8 mouse cellular contexts compared by ENCODE assay signal in the genomic region with DNA sequence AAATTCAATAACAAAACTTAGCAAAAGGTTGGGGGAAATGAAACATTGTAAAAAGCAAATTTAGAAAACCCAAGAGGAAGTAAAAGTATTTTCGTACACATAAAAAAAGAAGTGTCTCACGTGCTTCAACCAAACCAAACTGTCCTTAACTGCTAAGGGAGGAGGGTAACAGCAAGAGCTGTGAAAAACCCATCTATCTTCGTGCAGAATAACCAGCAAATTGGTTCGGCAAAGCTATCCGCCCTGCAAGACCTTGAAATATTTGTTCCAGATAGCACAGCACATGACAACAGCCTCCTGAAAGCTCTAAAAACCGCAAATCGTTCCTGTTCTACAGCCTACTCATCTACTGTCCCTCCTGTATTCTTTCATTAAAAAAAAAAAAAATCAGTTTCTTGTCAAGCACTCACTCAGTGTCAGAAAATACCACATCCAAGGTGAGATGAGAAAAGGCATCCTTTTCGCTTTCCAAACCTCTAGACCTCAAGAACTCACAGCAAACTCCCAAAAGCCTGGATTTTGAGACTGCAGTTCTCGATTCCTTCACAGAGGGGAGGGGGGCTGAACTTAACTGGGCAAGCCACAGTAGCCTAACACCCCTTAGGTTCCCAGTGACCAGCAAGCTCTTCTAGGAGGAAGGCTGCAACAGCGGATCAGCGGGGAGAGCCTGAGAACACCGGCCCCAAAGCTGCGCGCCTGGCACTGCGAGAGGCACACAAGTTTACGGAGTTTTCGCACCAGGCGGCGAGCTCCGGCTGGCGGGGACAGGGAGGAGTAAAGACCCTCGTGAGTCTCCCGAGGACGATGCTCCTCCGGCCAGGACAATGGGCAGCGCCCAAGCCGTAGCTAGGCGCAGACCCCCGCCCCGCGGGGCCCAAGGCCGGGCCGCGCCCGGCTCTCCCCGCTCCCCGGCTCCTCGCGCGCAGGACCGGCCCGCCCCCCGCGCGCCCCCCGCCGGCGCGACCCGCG. TPM values are rescaled to one million over a fixed set of nuclear protein-coding genes. Genes with fewer than 3 reads are reported as not detected.
DNase-seq lines count a peak whose midpoint lies in the region; ATAC-seq and TF ChIP-seq lines count a peak whose summit lies in the region.

No protein-coding gene starts in this region.

- H3K9ac ChIP-seq in CH12.LX (ENCODE audit: insufficient read depth, low read depth): peak overlapping the region; percentile 72
- H3K9ac ChIP-seq in heart, embryonic 13.5 days: peak overlapping the region; percentile 95
- peak overlapping the region; percentile 89 for H3K9ac ChIP-seq in limb, embryonic 11.5 days (ENCODE audit: low read length)
- peak overlapping the region; percentile 65 for H3K9ac ChIP-seq in midbrain, embryonic 15.5 days

- TF ChIP-seq EP300 in CH12.LX (IDR thresholded peaks at IDR 0.05; ENCODE audit: low read length): peak; percentile 71

- peaks cover 5% of the 10 kb centered on the region for H3K27me3 ChIP-seq in CH12.LX (replicated peaks)
- 0 out of 2 replicates have a peak, but pooled peaks cover 3% of the 10 kb centered on the region for H3K27me3 ChIP-seq in heart, embryonic 13.5 days (replicated peaks)
- H3K27me3 ChIP-seq in limb, embryonic 11.5 days (ENCODE audit: control insufficient read depth, insufficient read depth, low read length): no peaks in the 10 kb centered on the region
- no peaks in the 10 kb centered on the region for H3K27me3 ChIP-seq in midbrain, embryonic 15.5 days (replicated peaks)

- in situ Hi-C loops in CH12.LX (cut with MboI; ENCODE audit: low pct_ligation_motif_present, low pct_unique_long_range_greater_than_20kb, low sequenced_read_pairs): no loop called here

- peak overlapping the region; percentile 78 to 80 (median 79) for H3K4me3 ChIP-seq in CH12.LX (replicated peaks in 1 of 3; ENCODE audit: low read depth in 2 of 3, low read length in 2 of 3, poor library complexity in 1 of 3)
- H3K4me3 ChIP-seq in heart, embryonic 13.5 days: peak overlapping the region; percentile 90
- peak overlapping the region; percentile 55 for H3K4me3 ChIP-seq in limb, embryonic 11.5 days (ENCODE audit: low read depth, low read length)
- H3K4me3 ChIP-seq in midbrain, embryonic 15.5 days: peak overlapping the region; percentile 78

- no peak for DNase-seq in frontal cortex, postnatal 10 days (ENCODE audit: low spot score in 2 of 2)
- DNase-seq in CH12.LX (ENCODE audit: extremely low read depth): no peak
- peak; percentile 73 for DNase-seq in embryo, embryonic 10.5 days (ENCODE audit: low spot score)
- DNase-seq in limb, embryonic 11.5 days (ENCODE audit: low spot score): peak; percentile 74

- TF ChIP-seq POLR2A in CH12.LX (IDR thresholded peaks at IDR 0.05; ENCODE audit: low read depth, low read length): no peak

- 2% methylated on average over 41 of the region's 51 CpGs for WGBS in heart, embryonic 13.5 days
- 3% methylated on average over 45 of the region's 51 CpGs for WGBS in limb, embryonic 11.5 days
- WGBS in midbrain, embryonic 15.5 days: 3% methylated on average over 44 of the region's 51 CpGs

- ATAC-seq in frontal cortex, adult (ENCODE audit: low TSS enrichment): 0 out of 2 replicates have a peak, but pooled peaks have one; percentile 2
- ATAC-seq in heart, embryonic 13.5 days (ENCODE audit: extremely low read depth, insufficient number of reproducible peaks, low FRiP score, low TSS enrichment): peak; percentile 52
- ATAC-seq in limb, embryonic 11.5 days (ENCODE audit: insufficient number of reproducible peaks, low FRiP score, low TSS enrichment, low read depth): peak; percentile 68
- ATAC-seq in midbrain, embryonic 15.5 days (replicated peaks): peak; percentile 76
- no peak for ATAC-seq in megakaryocyte-erythroid progenitor cell, adult 5-6 weeks (replicated peaks; ENCODE audit: low FRiP score, low TSS enrichment, poor library complexity, severe bottlenecking)

- peak overlapping the region; percentile 39 for H3K27ac ChIP-seq in CH12.LX (ENCODE audit: insufficient read depth, low read depth)
- H3K27ac ChIP-seq in heart, embryonic 13.5 days (replicated peaks): peak overlapping the region; percentile 93
- peak overlapping the region; percentile 85 for H3K27ac ChIP-seq in limb, embryonic 11.5 days (replicated peaks; ENCODE audit: low read depth, low read length)
- peak overlapping the region; percentile 85 for H3K27ac ChIP-seq in midbrain, embryonic 15.5 days

- TF ChIP-seq CTCF in CH12.LX (conservative IDR thresholded peaks at IDR 0.05 in 1 of 2, IDR thresholded peaks at IDR 0.05 in 1 of 2; ENCODE audit: low read depth in 2 of 2, low read length in 2 of 2): no peak

- H3K9me3 ChIP-seq in CH12.LX (replicated peaks; ENCODE audit: low read length): no peaks in the 10 kb centered on the region
- H3K9me3 ChIP-seq in heart, embryonic 13.5 days: no peaks in the 10 kb centered on the region
- H3K9me3 ChIP-seq in limb, embryonic 11.5 days (ENCODE audit: control insufficient read depth, low read length): no peaks in the 10 kb centered on the region
- H3K9me3 ChIP-seq in midbrain, embryonic 15.5 days: no peaks in the 10 kb centered on the region

- peaks cover 25 to 49% of the 10 kb centered on the region in 2 experiments for H3K4me1 ChIP-seq in CH12.LX (ENCODE audit: control insufficient read depth in 1 of 2, insufficient read depth in 2 of 2)
- peaks cover 49% of the 10 kb centered on the region for H3K4me1 ChIP-seq in heart, embryonic 13.5 days
- peaks cover 12% of the 10 kb centered on the region for H3K4me1 ChIP-seq in limb, embryonic 11.5 days (ENCODE audit: control insufficient read depth, insufficient read depth, low read length)
- H3K4me1 ChIP-seq in midbrain, embryonic 15.5 days: peaks cover 35% of the 10 kb centered on the region

- peak overlapping the region; percentile 83 for H3K4me2 ChIP-seq in CH12.LX (ENCODE audit: insufficient read depth, low read depth, poor library complexity, severe bottlenecking)
- peak overlapping the region; percentile 94 for H3K4me2 ChIP-seq in heart, embryonic 13.5 days
- peak overlapping the region; percentile 69 for H3K4me2 ChIP-seq in limb, embryonic 11.5 days (ENCODE audit: low read depth, severe bottlenecking)
- H3K4me2 ChIP-seq in midbrain, embryonic 15.5 days: peak overlapping the region; percentile 81

- dilution Hi-C loops in CH12.LX (cut with MboI; ENCODE audit: extremely low pct_ligation_motif_present, extremely low pct_unique_long_range_greater_than_20kb, low sequenced_read_pairs): no loop called here

- peaks cover 0 to 32% of the 10 kb centered on the region in 2 experiments for H3K36me3 ChIP-seq in CH12.LX (replicated peaks in 1 of 2; ENCODE audit: control insufficient read depth in 1 of 2, insufficient read depth in 1 of 2, low read length in 1 of 2)
- no peaks in the 10 kb centered on the region for H3K36me3 ChIP-seq in heart, embryonic 13.5 days
- no peaks in the 10 kb centered on the region for H3K36me3 ChIP-seq in limb, embryonic 11.5 days (ENCODE audit: control insufficient read depth, insufficient read depth, low read length)
- H3K36me3 ChIP-seq in midbrain, embryonic 15.5 days (replicated peaks): no peaks in the 10 kb centered on the region

- peaks cover 34% of the 10 kb centered on the region for H3K79me2 ChIP-seq in CH12.LX (replicated peaks; ENCODE audit: control insufficient read depth, extremely low read depth, insufficient read depth, poor library complexity, severe bottlenecking)

- no peak for TF ChIP-seq RAD21 in CH12.LX (IDR thresholded peaks at IDR 0.05; ENCODE audit: low read depth, low read length)

TF ChIP-seq in CH12.LX, 34 proteins besides CTCF, POLR2A, EP300 and RAD21:
- peak; percentile 36; the same call in 1 of the 2 replicates for TF ChIP-seq MAX (IDR thresholded peaks at IDR 0.05; ENCODE audit: low read length)
- peak; percentile 47; the same call in 1 of the 2 replicates for TF ChIP-seq ETS1 (conservative IDR thresholded peaks at IDR 0.05; ENCODE audit: low read depth, low read length)
- TF ChIP-seq SIN3A (IDR thresholded peaks at IDR 0.05; ENCODE audit: low read length): peak; percentile 32; the same call in 1 of the 2 replicates
- TF ChIP-seq BHLHE40 (IDR thresholded peaks at IDR 0.05; ENCODE audit: low read depth, low read length): peak; percentile 98
- TF ChIP-seq ZNF384 (IDR thresholded peaks at IDR 0.05; ENCODE audit: low read depth, low read length): peak; percentile 65
- no peak for TF ChIP-seq SMC3 (IDR thresholded peaks at IDR 0.05; ENCODE audit: low read depth, low read length)
- TF ChIP-seq MXI1 (IDR thresholded peaks at IDR 0.05; ENCODE audit: low read depth, low read length): peak; percentile 17; the same call in 1 of the 2 replicates
- peak; percentile 58 for TF ChIP-seq IRF4 (IDR thresholded peaks at IDR 0.05; ENCODE audit: low read depth, low read length)
- TF ChIP-seq MEF2A (IDR thresholded peaks at IDR 0.05; ENCODE audit: borderline replicate concordance, low read depth, low read length): peak; percentile 84
- no peak for TF ChIP-seq TBP (conservative IDR thresholded peaks at IDR 0.05; ENCODE audit: low read depth, low read length)
- peak; percentile 71 for TF ChIP-seq MYC (IDR thresholded peaks at IDR 0.05; ENCODE audit: low read depth, low read length)

RNA-seq across cellular contexts. Expression of a gene that starts 0.5 kb away (rescaled TPM):
- total RNA-seq in CH12.LX (2012; rRNA removed) (26.4 and 27.6 TPM in 2 replicates), CH12.LX (2014; rRNA removed) (34.8 and 38.0 TPM in 2 replicates)
- polyA plus RNA-seq in CH12.LX (2012; ENCODE audit: insufficient read length, low read depth): 26.4 and 28.6 TPM in 2 replicates
- polyA plus RNA-seq in heart, embryonic 13.5 days (2015; fragmentation: Nextera tagmentation; extraction: Ambion mirVana): 36.7 and 37.3 TPM in 2 replicates
- 50.7 and 60.7 TPM in 2 replicates for polyA plus RNA-seq in limb, embryonic 11.5 days (2014; fragmentation: Nextera tagmentation; extraction: Ambion mirVana)
- 101 and 103 TPM in 2 replicates for polyA plus RNA-seq in midbrain, embryonic 15.5 days (2015; fragmentation: Nextera tagmentation; extraction: Ambion mirVana)
- 36.2 and 57.0 TPM in 2 replicates for total RNA-seq in megakaryocyte-erythroid progenitor cell, adult 5-6 weeks (2014; fragmentation: Nextera tagmentation)
- total RNA-seq in megakaryocyte-erythroid progenitor cell, adult 5-6 weeks (2017): 42.8 and 43.3 TPM in 2 replicates

RNA-seq across cellular contexts. Expression of a gene that starts 0.7 kb away (rescaled TPM):
- 5.8 and 6.7 TPM in 2 replicates for total RNA-seq in CH12.LX (2012; rRNA removed)
- 6.3 and 7.4 TPM in 2 replicates for total RNA-seq in CH12.LX (2014; rRNA removed)
- 43.7 and 56.1 TPM in 2 replicates for polyA plus RNA-seq in CH12.LX (2012; ENCODE audit: insufficient read length, low read depth)
- polyA plus RNA-seq in heart, embryonic 13.5 days (2015; fragmentation: Nextera tagmentation; extraction: Ambion mirVana): 16.3 and 17.5 TPM in 2 replicates
- polyA plus RNA-seq in limb, embryonic 11.5 days (2014; fragmentation: Nextera tagmentation; extraction: Ambion mirVana): 32.6 and 32.7 TPM in 2 replicates
- polyA plus RNA-seq in midbrain, embryonic 15.5 days (2015; fragmentation: Nextera tagmentation; extraction: Ambion mirVana): 8.9 and 10.6 TPM in 2 replicates
- total RNA-seq in megakaryocyte-erythroid progenitor cell, adult 5-6 weeks (2014; fragmentation: Nextera tagmentation): 17.8 and 30.5 TPM in 2 replicates
- 12.6 and 16.5 TPM in 2 replicates for total RNA-seq in megakaryocyte-erythroid progenitor cell, adult 5-6 weeks (2017)

Comparison
In these comparisons a context has a peak if more than half of its experiments do, and no peak if none do; other contexts are left out.
1. DNase-seq: peak in embryo, embryonic 10.5 days (single experiment) and limb, embryonic 11.5 days (single experiment); none in frontal cortex, postnatal 10 days (0 of 2) and CH12.LX (single experiment).
2. H3K27ac ChIP-seq: peak in every context shown above with its lines; median percentile 93 in heart, embryonic 13.5 days; 85 in limb, embryonic 11.5 days; 85 in midbrain, embryonic 15.5 days; 39 in CH12.LX.
3. Peak in every context shown above with its lines, with median percentiles within 50 percentile points of each other: H3K4me2 ChIP-seq, H3K4me3 ChIP-seq and H3K9ac ChIP-seq.